Mouse (Mus musculus) stomach, postnatal 0 days (tissue): ENCODE data around the gene 4930519P11Rik.

Experiments
- CTCF ChIP-seq: IDR thresholded peaks from 2 replicates; pipeline ENCODE4 v1.5.1; 2016; ENCODE audit warnings: antibody characterized with exemption, low read depth, mild to moderate bottlenecking, moderate library complexity
- EP300 ChIP-seq: optimal IDR thresholded peaks from 2 replicates; pipeline ENCODE3; 2016; ENCODE audit warnings: antibody characterized with exemption

GRCm38 (mm10) chr2:154632203-154632780 lies 19.1 kb upstream of the 4930519P11Rik start:
- no peak for TF ChIP-seq CTCF
- TF ChIP-seq EP300: no peak
